Mouse (Mus musculus): Measurements from ENCODE around the gene Upf3b. TPM values are rescaled to one million over a fixed set of nuclear protein-coding genes. Genes with fewer than 3 reads are reported as not detected.

The Upf3b gene
- polyA plus RNA-seq, 1 experiment from 2014 or later: 13.9 TPM

DNA sequence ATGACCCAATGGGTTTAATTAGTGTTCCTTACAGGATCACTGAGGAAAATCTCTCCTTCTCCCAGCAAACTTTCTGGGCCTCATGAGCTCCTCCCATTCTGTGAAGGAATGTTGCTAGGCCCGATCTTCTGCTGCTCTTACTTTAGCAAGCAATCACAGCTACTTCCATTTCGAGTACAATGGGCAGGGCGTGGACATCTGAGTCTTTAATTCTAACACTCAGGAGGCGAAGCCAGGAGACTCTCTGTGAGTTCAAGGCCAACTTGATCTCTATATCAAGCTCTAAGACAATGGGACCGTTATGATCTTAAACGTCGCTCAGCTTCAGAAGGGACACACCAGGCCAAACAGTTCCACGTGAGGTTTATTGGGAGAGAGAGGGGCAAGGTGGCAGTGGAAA lies 33.5 kb downstream of the Upf3b start:
- Histone ChIP-seq H3K27ac (no peak overlapping the region), H3K4me1 (replicated peaks) (no peaks in the 10 kb centered on the region), H3K27me3 (no peaks in the 10 kb centered on the region), H3K9me3 (replicated peaks) (no peaks in the 10 kb centered on the region), H3K9ac (no peak overlapping the region), H3K4me2 (no peak overlapping the region), H3K4me3 (no peak overlapping the region), H3K36me3 (no peaks in the 10 kb centered on the region)
- no peak for ATAC-seq (replicated peaks; ENCODE audit: insufficient number of reproducible peaks, insufficient read depth, low FRiP score, low read depth)
- WGBS: 66% methylated on average over 8 of the region's 8 CpGs

DNA sequence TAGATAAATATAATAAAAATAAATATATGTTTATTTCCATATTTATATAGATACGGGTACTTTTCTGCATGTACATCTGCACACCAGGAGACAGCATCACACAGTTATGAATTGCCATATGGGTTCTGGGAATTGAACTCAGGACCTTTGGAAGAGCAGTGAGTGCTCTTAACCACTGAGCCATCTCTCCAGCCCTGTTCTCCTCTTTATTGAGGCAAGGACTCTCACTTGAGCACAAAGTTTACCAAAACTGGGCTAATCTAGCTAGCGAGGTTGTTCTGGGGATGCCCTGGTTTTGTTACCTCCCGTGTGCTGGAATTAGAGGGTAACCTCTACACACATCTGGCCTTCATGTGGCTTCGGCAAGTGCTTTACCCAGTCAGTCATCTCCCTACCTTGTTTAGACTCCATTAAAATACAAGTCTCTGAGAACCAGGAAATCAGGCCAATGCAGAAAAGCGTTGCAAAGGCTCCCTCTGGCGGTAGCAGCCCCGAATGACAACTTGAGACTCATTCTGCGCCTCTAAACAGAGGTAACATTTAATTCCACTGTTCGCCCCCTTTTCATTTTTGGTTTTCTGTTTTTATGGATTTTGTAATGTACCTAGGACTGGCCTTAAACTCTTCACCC lies 35.7 kb downstream of the Upf3b start:
- Histone ChIP-seq H3K36me3 (no peaks in the 10 kb centered on the region), H3K4me1 (replicated peaks) (no peaks in the 10 kb centered on the region), H3K27me3 (no peaks in the 10 kb centered on the region), H3K27ac (no peak overlapping the region), H3K9ac (no peak overlapping the region), H3K4me2 (no peak overlapping the region), H3K4me3 (no peak overlapping the region), H3K9me3 (replicated peaks) (no peaks in the 10 kb centered on the region)
- 34% methylated on average over 9 of the region's 9 CpGs for WGBS
- ATAC-seq (replicated peaks; ENCODE audit: insufficient number of reproducible peaks, insufficient read depth, low FRiP score, low read depth): no peak

DNA sequence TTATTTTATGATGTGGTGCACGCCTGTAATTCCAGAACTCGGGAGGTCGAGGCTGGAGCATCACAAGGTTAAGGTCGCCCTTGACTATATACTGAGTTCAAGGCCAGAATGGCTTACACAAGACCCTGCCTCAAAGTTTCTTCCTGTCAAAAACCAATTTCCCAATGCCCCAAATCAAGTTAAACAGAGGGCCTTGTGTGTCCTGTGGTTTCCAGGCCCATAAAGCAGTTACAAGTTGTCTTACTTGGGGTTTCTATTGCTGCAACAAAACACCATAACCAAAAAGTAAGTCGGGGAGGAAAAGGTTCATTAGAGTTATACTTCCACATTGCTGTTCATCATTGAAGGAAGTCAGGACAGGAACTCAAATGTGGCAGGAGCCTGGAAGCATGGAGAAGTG lies 41.4 kb downstream of the Upf3b start:
- ATAC-seq (replicated peaks; ENCODE audit: insufficient number of reproducible peaks, insufficient read depth, low FRiP score, low read depth): no peak
- H3K4me1 ChIP-seq (replicated peaks): no peaks in the 10 kb centered on the region
- no peaks in the 10 kb centered on the region for H3K27me3 ChIP-seq
- no peaks in the 10 kb centered on the region for H3K36me3 ChIP-seq
- H3K4me2 ChIP-seq: no peak overlapping the region
- no peaks in the 10 kb centered on the region for H3K9me3 ChIP-seq (replicated peaks)
- WGBS: 85% methylated on average over 5 of the region's 5 CpGs
- H3K4me3 ChIP-seq: no peak overlapping the region
- H3K9ac ChIP-seq: no peak overlapping the region
- no peak overlapping the region for H3K27ac ChIP-seq

DNA sequence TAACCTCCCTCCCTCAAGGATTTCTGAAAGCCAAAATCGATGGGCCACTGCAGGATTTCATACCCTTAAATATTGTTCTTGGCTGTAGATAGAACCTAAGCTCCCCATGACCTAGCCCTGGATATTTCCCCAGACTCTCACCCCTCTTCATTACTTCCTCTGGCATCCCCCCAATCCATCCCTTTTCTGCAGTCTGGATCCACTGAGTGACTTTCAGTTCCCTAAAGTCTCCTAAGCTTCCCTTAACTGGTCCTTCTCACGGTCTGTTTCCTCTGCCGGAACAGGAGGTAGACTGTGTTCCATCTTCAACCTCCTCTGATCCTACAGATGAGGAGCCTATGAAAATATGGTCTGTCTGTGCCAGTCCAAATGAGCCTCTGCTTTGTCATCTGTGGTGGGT lies 42.8 kb downstream of the Upf3b start:
- Histone ChIP-seq H3K27me3 (no peaks in the 10 kb centered on the region), H3K27ac (no peak overlapping the region), H3K9ac (no peak overlapping the region), H3K4me1 (replicated peaks) (no peaks in the 10 kb centered on the region), H3K36me3 (no peaks in the 10 kb centered on the region), H3K4me2 (no peak overlapping the region), H3K4me3 (no peak overlapping the region), H3K9me3 (replicated peaks) (no peaks in the 10 kb centered on the region)
- no peak for ATAC-seq (replicated peaks; ENCODE audit: insufficient number of reproducible peaks, insufficient read depth, low FRiP score, low read depth)
- WGBS: 74% methylated on average over 3 of the region's 3 CpGs

DNA sequence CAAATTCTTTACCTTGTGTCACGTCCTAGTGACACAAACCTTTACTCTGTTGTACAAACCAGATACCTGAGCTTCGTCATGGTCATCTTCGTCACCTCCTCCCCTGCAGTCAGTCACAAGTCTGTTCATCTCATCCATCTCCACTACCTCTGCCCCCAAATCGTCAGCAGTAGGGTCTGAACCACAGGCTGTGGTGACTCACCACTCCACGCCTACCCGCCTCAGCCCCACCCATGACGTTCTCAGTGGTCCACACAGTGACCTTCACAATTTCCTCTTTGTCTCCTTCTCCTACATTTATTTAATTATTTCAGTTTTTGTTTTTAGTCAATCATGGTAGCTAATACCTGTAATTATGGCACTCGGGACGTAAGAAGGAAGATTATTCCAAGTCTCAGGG lies 46.2 kb downstream of the Upf3b start:
- no peaks in the 10 kb centered on the region for H3K4me1 ChIP-seq (replicated peaks)
- ATAC-seq (replicated peaks; ENCODE audit: insufficient number of reproducible peaks, insufficient read depth, low FRiP score, low read depth): no peak
- H3K27ac ChIP-seq: no peak overlapping the region
- WGBS: 67% methylated on average over 9 of the region's 9 CpGs
- no peaks in the 10 kb centered on the region for H3K27me3 ChIP-seq
- H3K9me3 ChIP-seq (replicated peaks): no peaks in the 10 kb centered on the region
- H3K36me3 ChIP-seq: no peaks in the 10 kb centered on the region
- H3K4me3 ChIP-seq: no peak overlapping the region
- no peak overlapping the region for H3K9ac ChIP-seq
- no peak overlapping the region for H3K4me2 ChIP-seq

DNA sequence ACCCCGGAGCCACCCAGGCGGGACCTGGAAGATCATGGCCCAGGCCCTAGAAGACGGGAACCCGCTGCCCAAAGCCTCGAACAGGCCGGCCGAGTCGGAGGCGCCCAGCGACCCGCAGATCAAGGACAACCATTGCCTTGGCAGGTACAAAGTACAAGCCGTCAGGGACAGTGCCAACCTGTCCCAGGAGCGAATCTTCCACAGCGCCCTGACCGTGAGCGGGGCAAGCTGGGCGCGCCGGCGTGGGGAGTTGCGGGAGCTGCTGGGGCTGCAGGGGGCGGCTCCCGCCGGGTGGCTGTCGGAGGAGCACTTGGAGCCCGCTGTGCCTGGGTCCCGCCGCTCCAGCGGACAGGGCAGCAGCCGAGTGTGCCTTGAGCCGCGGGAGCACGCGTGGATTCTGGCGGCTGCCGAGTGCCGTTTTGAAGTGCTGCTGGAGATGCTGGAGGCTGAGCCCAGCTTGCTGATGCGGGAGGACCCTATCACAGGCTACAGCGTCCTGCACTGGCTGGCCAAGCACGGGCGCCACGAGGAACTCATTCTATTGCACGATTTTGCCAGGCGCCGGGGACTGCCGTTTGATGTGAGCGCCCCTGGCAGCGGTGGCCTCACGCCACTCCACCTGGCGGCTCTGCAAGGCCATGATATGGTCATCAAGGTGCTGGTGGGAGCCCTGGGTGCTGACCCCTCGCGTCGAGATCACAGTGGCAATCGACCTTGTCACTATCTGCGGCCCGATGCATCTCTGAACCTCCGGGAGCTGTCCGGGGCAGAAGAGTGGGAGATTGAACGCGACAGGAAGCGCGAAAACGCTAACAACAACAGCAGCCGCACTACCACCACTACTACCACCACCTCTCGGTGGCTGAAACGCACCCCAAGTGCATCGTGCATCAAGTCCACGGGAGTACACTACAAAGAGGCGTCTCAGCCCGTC lies 61.0 kb downstream of the Upf3b start:
- no peak for ATAC-seq (replicated peaks; ENCODE audit: insufficient number of reproducible peaks, insufficient read depth, low FRiP score, low read depth)
- Histone ChIP-seq H3K4me2 (peak overlapping the region; percentile 75), H3K36me3 (no peaks in the 10 kb centered on the region), H3K4me1 (replicated peaks) (peaks cover 13% of the 10 kb centered on the region), H3K9ac (peak overlapping the region; percentile 21; the same call in 1 of the 2 replicates), H3K4me3 (peak overlapping the region; percentile 42), H3K27ac (no peak overlapping the region), H3K27me3 (peaks cover 43% of the 10 kb centered on the region), H3K9me3 (replicated peaks) (no peaks in the 10 kb centered on the region)
- 12% methylated on average over 59 of the region's 70 CpGs for WGBS

DNA sequence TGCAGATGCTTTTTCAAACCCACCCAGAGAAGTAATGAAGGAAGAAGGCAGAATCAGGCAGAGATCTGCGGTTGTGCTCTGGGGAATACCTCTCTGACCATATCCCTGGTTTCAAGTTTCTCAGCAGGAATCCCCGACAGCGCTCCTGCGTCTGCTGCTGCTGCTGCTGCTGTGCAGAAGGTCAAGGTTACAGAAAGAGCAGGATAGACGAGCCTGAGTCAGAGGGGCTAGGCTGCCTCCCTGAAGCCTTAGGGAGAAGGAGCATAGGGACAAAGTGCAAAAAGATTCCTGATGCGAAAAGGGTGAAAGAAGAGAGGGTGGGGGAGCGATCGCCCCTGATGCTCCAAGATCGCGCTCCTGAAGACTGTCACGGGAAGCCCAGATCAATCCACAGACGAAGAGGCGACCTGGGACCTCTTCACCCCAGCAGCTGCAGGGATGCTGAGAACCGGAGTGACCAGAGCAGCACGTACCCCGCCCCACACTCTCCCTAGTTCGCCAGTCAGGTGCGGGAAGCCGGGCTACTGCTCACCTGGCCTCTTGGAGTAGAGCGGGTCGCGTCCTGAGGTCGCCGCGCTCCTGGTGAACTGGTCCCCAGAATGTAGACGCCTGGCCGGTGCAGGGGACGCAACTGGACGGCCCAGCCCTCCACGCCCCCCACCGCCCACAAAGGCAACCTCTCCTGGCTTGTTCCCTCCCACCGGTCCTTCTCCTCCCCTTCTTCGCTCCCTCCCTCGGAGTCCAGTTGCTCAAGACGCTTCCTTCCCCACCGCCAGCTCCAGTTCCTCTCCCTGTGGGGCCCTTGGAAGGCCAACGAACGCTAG lies 61.8 kb downstream of the Upf3b start, which contains the start of gene Sowahd:
Gene Sowahd, plus strand, starts transcription at position 780 of the 824 bp plus-strand sequence.
- H3K4me1 ChIP-seq (replicated peaks): peaks cover 13% of the 10 kb centered on the region
- no peak for ATAC-seq (replicated peaks; ENCODE audit: insufficient number of reproducible peaks, insufficient read depth, low FRiP score, low read depth)
- H3K9me3 ChIP-seq (replicated peaks): no peaks in the 10 kb centered on the region
- 8% methylated on average over 36 of the region's 38 CpGs for WGBS
- peak within 1 kb of the TSS; percentile 21; the same call in 1 of the 2 replicates for H3K9ac ChIP-seq
- peak within 1 kb of the TSS; percentile 42 for H3K4me3 ChIP-seq
- H3K36me3 ChIP-seq: no peaks in the 10 kb centered on the region
- no peak within 1 kb of the TSS for H3K27ac ChIP-seq
- peaks cover 40% of the 10 kb centered on the region for H3K27me3 ChIP-seq
- H3K4me2 ChIP-seq: peak within 1 kb of the TSS; percentile 75

DNA sequence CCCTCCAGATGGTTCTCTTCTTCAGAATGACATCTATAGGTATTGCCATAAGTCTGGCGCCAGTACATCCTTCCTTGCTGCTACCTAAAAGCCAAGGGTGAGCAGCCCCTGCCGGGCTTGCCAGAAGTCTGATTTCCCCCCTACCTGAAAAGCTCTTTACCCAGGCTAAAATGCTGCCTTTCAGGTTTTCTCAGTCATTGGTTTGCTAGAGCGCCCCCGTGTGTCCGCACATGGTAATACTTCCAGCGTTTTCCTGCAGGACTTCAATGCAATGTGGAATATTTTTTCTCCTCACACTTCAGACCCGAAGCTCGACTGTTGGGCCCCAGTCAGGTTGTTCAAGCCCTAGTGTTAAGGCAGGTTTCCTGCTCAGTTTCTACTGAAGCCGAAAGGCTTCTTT lies 67.4 kb downstream of the Upf3b start:
- 13% methylated on average over 9 of the region's 9 CpGs for WGBS
- Histone ChIP-seq H3K4me3 (no peak overlapping the region), H3K4me1 (replicated peaks) (no peaks in the 10 kb centered on the region)

More for the DNA sequence above, 67.4 kb downstream of the Upf3b start:
- Histone ChIP-seq H3K27me3 (peaks cover 3% of the 10 kb centered on the region; the same call in 1 of the 2 replicates), H3K27ac (no peak overlapping the region), H3K4me2 (no peak overlapping the region), H3K9me3 (replicated peaks) (no peaks in the 10 kb centered on the region), H3K9ac (no peak overlapping the region), H3K36me3 (no peaks in the 10 kb centered on the region)
- ATAC-seq (replicated peaks; ENCODE audit: insufficient number of reproducible peaks, insufficient read depth, low FRiP score, low read depth): no peak

Other genes with a start within 250 kb of the Upf3b start
- 115 and 130 TPM in 2 replicates for gene Ube2a, start 236.4 kb downstream of the Upf3b start, polyA plus RNA-seq (2015; fragmentation: Nextera tagmentation; extraction: Ambion mirVana)
- gene C330007P06Rik, start 236.2 kb downstream of the Upf3b start, polyA plus RNA-seq (2015; fragmentation: Nextera tagmentation; extraction: Ambion mirVana): 16.6 and 19.0 TPM in 2 replicates
- gene Nkrf, start 207.4 kb downstream of the Upf3b start, polyA plus RNA-seq (2015; fragmentation: Nextera tagmentation; extraction: Ambion mirVana): 0.55 and 0.60 TPM in 2 replicates
- gene Sept6, start 118.5 kb downstream of the Upf3b start, polyA plus RNA-seq (2015; fragmentation: Nextera tagmentation; extraction: Ambion mirVana): 46.1 and 49.2 TPM in 2 replicates
- 0.10 and 0.20 TPM in 2 replicates for gene Sowahd, start 61.5 kb downstream of the Upf3b start, polyA plus RNA-seq (2015; fragmentation: Nextera tagmentation; extraction: Ambion mirVana)
- 272 and 406 TPM in 2 replicates for gene Rpl39, start 24.9 kb downstream of the Upf3b start, polyA plus RNA-seq (2015; fragmentation: Nextera tagmentation; extraction: Ambion mirVana)
- gene Nkap, start 16.5 kb upstream of the Upf3b start, polyA plus RNA-seq (2015; fragmentation: Nextera tagmentation; extraction: Ambion mirVana): 10.8 and 11.3 TPM in 2 replicates
- gene Akap14, start 58.5 kb upstream of the Upf3b start, polyA plus RNA-seq (2015; fragmentation: Nextera tagmentation; extraction: Ambion mirVana): 0.09 TPM in 1 of 2 replicates, not detected in the other
- 695 and 864 TPM in 2 replicates for gene Ndufa1, start 80.8 kb upstream of the Upf3b start, polyA plus RNA-seq (2015; fragmentation: Nextera tagmentation; extraction: Ambion mirVana)
- gene Rnf113a1, start 80.9 kb upstream of the Upf3b start, polyA plus RNA-seq (2015; fragmentation: Nextera tagmentation; extraction: Ambion mirVana): 5.4 and 6.0 TPM in 2 replicates
- not detected in 2 replicates for gene Gm9, start 100.7 kb upstream of the Upf3b start, polyA plus RNA-seq (2015; fragmentation: Nextera tagmentation; extraction: Ambion mirVana)
- not detected in 2 replicates for gene Rhox1, start 111.9 kb upstream of the Upf3b start, polyA plus RNA-seq (2015; fragmentation: Nextera tagmentation; extraction: Ambion mirVana)
- gene Rhox2a, start 134.7 kb upstream of the Upf3b start, polyA plus RNA-seq (2015; fragmentation: Nextera tagmentation; extraction: Ambion mirVana): not detected in 2 replicates
- gene Rhox3a, start 139.6 kb upstream of the Upf3b start, polyA plus RNA-seq (2015; fragmentation: Nextera tagmentation; extraction: Ambion mirVana): not detected in 2 replicates
- gene Rhox4a, start 155.0 kb upstream of the Upf3b start, polyA plus RNA-seq (2015; fragmentation: Nextera tagmentation; extraction: Ambion mirVana): not detected in 2 replicates